Mouse (Mus musculus) ES-Bruce4 (cell line): Measurements from ENCODE around the gene Nkiras2.

ENCODE experiments used
- CTCF ChIP-seq: IDR thresholded peaks from one replicate; pipeline ENCODE4 v1.8.1; 2011; ENCODE audit warnings: low read depth, low read length
- EP300 ChIP-seq: IDR thresholded peaks from 2 replicates; pipeline ENCODE4 v1.6.1; 2011; ENCODE audit warnings: low read depth, low read length; ENCODE audit not compliant: insufficient read depth
- POLR2A ChIP-seq: IDR thresholded peaks from one replicate; pipeline ENCODE4 v1.8.1; 2011; ENCODE audit warnings: low read length; ENCODE audit not compliant: insufficient read depth

DNA sequence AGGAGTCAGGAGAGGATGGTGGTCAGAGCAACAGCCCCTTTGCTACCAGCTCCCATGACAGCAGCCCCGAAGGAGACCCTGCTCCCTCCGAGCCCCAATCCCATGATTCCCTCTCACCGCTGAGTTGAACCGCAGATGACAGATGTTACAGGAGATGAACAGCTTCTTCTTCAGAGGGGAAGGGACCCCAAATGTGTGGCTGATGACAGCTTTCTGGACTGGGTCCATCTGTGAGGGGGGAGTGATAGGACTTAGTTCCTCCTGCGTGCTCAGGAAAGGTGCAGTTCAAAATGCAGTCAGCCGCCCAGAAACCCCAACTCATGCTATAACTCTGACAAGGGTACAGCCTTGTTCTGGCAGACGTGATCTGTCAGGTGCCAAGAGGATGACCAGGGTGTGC is 15.5 kb downstream of the Nkiras2 start:
- no peak for TF ChIP-seq POLR2A
- no peak for TF ChIP-seq CTCF
- no peak for TF ChIP-seq EP300
